Mouse (Mus musculus) E14TG2a.4 (cell line): ENCODE results near the gene Lrrc74b.
A peak's percentile ranks its signal among the peaks of the same experiment; 100 is the strongest.

Experiments
- H3K27me3 ChIP-seq: 2 replicates; pipeline ENCODE4 v1.6.1; 2014; ENCODE audit warnings: low read length, control low read depth; ENCODE audit not compliant: insufficient read depth
- H3K36me3 ChIP-seq: 2 replicates; pipeline ENCODE4 v1.6.1; 2014; ENCODE audit warnings: low read length, control low read depth; ENCODE audit not compliant: insufficient read depth
- H3K4me1 ChIP-seq: replicated peaks from 2 replicates; pipeline ENCODE4 v1.6.1; 2014; ENCODE audit warnings: low read depth, low read length, control low read depth
- H3K4me3 ChIP-seq: replicated peaks from 2 replicates; pipeline ENCODE4 v1.5.1; 2014; ENCODE audit warnings: mild to moderate bottlenecking, low read length
- H3K9me3 ChIP-seq: 2 replicates; pipeline ENCODE4 v1.6.1; 2014; ENCODE audit warnings: low read length, control low read depth
- CTCF ChIP-seq: conservative IDR thresholded peaks from 2 replicates; pipeline ENCODE4 v1.5.1; 2014; ENCODE audit warnings: low read length
- NANOG ChIP-seq: IDR thresholded peaks from 2 replicates; pipeline ENCODE4 v1.6.1; 2014; ENCODE audit warnings: borderline replicate concordance, low read length, mixed read lengths
- POU5F1 ChIP-seq: IDR thresholded peaks from 2 replicates; pipeline ENCODE4 v1.6.1; 2014; ENCODE audit warnings: low read length, borderline replicate concordance

Gene Lrrc74b

DNA sequence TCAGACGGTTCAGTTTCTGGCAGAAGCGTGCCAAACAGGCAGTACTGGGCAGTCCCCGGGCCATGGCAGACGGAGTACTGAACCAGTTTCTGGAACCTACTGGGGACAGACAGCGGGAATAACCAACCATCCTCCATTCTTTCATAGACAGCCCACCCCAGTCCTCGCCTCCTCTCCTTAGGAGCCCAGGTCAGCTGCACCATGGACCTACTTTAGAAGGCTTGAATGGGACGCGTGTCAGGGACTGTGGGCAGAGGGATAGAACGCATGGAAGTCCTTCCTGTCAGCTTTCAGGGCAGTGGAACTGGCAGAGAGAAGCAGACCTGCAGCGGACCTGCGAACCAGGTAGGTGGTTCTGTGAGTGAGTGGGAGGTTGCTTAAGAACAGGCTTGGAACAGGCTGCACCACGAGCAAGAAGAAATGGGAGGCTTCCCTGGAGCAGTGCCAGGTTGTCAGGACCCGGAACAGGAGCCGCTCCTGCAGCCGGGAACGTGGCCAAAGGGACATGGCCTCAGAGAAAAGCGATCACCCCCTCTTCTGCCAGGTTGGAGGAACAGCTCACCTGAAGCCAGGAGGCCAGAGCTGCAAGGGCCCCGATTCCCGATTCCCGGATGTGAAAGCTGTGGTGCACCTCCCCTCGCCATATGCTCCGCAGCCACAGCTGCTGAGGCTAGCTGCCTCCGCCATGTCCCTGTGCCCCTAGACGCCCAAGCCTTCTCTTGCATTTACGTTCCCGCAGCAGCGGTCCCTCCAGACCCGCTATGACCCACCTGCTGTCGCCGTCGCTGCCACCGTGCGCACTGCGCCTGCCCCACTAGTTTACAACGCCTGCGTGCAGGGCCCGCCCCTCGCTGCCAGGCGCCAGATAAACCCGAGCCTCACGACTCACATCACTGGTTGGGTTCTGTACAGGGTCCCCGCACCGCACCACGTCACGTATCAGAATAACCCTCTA lies 15.1 kb upstream of the Lrrc74b start:
- Histone ChIP-seq H3K27me3 (peaks cover 64% of the 10 kb centered on the region), H3K4me1 (peaks cover 33% of the 10 kb centered on the region), H3K9me3 (no peaks in the 10 kb centered on the region), H3K4me3 (peak overlapping the region; percentile 81), H3K36me3 (no peaks in the 10 kb centered on the region)
- no peak for TF ChIP-seq NANOG
- TF ChIP-seq POU5F1, result no peak
- no peak for TF ChIP-seq CTCF

DNA sequence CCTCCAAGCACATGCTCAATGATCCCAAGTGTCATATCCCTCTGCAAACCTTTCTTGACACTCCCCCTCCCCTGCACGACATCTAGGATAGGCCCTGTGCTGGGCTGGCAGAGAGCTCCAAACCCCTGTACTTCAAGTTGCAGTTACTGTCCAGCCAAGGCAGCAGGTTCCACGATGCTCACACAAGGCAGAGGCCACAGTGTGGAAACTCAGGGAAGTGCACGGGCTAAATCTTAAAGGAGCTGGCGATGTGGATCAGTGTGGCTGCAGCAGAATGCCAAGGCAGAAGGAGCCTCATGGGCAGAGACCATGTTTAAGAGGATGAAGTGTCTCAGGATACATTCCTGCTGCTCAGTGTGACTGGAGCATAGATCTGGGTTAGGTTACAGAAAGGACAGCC lies 5.1 kb upstream of the Lrrc74b start:
- Histone ChIP-seq H3K27me3 (peaks cover 79% of the 10 kb centered on the region), H3K4me1 (peaks cover 16% of the 10 kb centered on the region), H3K36me3 (no peaks in the 10 kb centered on the region), H3K4me3 (no peak overlapping the region), H3K9me3 (no peaks in the 10 kb centered on the region)
- TF ChIP-seq NANOG, result no peak
- no peak; the same call in 1 of the 2 replicates for TF ChIP-seq CTCF
- no peak for TF ChIP-seq POU5F1

DNA sequence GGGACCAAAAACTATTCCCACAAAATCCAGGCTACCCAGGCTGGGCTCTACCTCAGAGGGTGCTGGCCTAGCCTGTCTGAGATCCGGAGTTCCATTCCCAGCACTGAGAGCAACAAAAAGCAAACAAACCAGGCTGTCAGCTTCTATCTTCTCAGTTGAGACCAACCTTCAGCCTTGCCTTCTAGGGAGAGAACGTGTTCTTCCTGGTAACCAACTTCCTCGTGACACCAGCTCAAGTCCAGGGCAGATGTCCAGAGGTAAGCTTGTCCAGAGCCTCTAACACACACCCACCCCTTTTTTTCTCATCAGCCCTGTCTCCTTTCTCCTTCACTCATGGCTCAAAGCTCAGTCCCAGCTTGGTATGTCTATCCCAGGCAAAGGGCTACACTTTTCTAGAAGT lies 3.7 kb upstream of the Lrrc74b start:
- Histone ChIP-seq H3K9me3 (no peaks in the 10 kb centered on the region), H3K27me3 (peaks cover 74% of the 10 kb centered on the region), H3K4me1 (peaks cover 23% of the 10 kb centered on the region), H3K4me3 (no peak overlapping the region), H3K36me3 (no peaks in the 10 kb centered on the region)
- TF ChIP-seq POU5F1 (no peak), CTCF (no peak), NANOG (no peak)

DNA sequence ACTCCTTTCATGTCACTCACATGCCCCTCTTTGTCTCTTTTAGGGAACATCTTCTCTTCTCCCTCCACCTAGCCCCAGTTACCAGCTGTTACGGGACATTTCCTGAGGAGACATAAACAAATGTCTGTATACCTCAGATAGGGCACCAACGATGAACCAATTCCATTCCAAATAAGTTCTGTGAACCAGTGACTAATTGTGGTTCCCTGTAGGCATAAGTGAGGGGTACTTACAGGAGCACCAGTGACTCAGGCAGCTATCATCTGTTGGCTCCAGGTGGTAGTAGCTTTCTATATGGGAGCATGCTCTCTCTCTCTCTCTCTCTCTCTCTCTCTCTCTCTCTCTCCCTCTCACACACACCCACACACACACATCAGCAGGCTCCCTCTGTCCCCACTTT lies 3.2 kb upstream of the Lrrc74b start:
- no peak for TF ChIP-seq CTCF
- no peak for TF ChIP-seq POU5F1
- TF ChIP-seq NANOG, result no peak
- Histone ChIP-seq H3K4me3 (no peak overlapping the region), H3K27me3 (peaks cover 79% of the 10 kb centered on the region), H3K4me1 (peaks cover 29% of the 10 kb centered on the region), H3K9me3 (no peaks in the 10 kb centered on the region), H3K36me3 (no peaks in the 10 kb centered on the region)

DNA sequence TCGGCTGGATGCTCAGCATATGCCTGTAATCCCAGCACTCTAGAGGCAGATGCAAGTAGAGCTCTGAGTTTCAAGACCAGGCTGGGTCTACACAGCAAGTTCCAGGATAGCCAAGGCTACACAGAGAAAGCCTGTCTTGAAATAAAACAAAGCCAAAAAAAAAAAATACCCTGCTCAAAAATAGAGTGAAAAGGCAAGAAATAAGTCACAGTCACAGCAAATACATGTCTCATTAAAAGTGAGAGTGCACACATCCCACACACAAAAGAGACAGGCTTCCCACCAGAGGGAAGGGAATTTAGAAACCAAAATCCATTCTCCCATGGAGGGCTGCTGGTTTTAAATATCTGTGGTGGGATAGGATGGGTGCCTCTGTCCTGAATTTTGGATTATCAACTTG lies 2.5 kb upstream of the Lrrc74b start:
- no peak for TF ChIP-seq POU5F1
- Histone ChIP-seq H3K4me1 (peaks cover 35% of the 10 kb centered on the region), H3K4me3 (no peak overlapping the region), H3K27me3 (peaks cover 80% of the 10 kb centered on the region), H3K36me3 (no peaks in the 10 kb centered on the region), H3K9me3 (no peaks in the 10 kb centered on the region)

DNA sequence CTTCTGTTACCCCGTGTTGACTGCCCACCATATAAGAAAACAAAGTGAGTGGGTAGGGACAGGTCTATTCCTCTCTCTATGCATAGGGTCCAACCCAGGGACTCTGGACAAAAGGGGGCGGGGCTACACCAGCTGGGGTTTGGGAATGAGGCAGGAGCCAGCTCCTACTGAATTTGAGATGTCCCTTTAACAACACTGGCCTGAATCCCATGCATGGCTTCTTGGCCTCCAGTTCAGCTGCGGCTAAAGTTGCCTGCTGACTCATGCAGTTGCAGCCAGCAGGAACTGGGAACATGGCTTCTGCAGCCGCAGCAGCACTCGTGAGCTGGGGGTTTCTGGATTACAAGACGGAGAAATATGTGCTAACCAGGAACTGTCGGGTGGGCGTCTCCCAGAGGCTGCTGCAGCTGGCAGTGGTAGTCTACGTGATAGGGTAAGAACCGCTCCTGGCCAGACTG lies 733 bp upstream of the Lrrc74b start, which contains the start of gene P2rx6:
P2rx6 (plus strand) TSS at position 135 of the 458 bp plus-strand sequence.
- H3K4me1 ChIP-seq, result peaks cover 44% of the 10 kb centered on the region
- no peaks in the 10 kb centered on the region for H3K9me3 ChIP-seq
- no peaks in the 10 kb centered on the region for H3K36me3 ChIP-seq
- H3K27me3 ChIP-seq, result peaks cover 70% of the 10 kb centered on the region
- TF ChIP-seq POU5F1 (no peak), NANOG (no peak), CTCF (no peak)
- peak within 1 kb of the TSS; percentile 66 for H3K4me3 ChIP-seq

DNA sequence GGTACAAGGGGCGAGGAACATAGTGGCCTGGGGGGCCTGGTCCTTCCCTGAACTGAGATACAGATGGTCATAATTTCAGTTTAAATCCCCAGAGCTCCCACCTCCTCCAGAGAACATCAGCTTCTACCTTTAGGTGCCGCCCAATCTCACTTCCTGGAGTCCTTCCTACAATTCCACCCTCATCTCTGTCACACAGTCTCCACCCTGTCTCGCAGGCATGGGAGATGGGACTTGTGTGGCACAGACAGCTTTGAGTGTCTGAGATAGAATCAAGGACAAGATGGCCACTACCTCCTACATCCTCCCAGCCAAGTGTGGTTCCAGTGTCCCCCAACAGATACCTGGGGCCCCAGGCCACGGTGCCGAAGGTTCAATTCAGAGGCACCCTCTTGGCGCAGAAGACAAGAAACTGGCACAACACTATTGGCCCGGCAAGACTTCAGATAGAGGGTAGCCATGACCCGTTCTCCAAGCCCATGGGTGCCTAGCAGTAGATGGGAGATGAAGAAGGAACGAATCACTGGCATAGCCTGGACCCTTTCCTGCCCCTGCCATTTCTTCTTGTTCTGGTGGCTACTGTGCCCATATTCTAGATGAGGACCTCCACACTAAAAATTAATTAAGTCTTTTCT lies 1.5 kb downstream of the Lrrc74b start:
- peaks cover 56% of the 10 kb centered on the region for H3K4me1 ChIP-seq
- TF ChIP-seq NANOG (no peak), POU5F1 (no peak)

DNA sequence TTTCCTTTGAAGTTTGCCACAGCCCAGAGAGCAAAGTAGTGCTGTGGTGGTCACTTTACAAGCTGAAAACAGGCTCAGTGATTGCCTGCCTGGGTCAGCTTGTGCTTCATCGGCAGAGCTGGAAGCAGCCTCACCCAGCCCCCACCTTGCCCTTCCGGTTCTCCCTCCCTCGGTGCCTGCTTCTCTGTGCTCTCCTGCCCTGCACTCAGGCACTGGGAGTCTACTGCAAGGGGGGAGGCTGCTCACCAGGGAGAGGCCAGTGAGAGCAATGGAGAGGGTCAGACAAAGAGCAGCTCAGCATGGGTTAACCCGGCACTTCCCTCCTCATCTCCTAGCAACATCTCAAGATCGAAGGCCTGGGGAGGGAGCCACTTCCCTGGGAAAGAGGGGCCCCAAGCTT lies 2.2 kb downstream of the Lrrc74b start:
- Histone ChIP-seq H3K4me1 (peaks cover 61% of the 10 kb centered on the region), H3K4me3 (peak overlapping the region; percentile 62), H3K27me3 (peaks cover 43% of the 10 kb centered on the region), H3K9me3 (no peaks in the 10 kb centered on the region), H3K36me3 (no peaks in the 10 kb centered on the region)
- TF ChIP-seq CTCF (no peak), NANOG (no peak), POU5F1 (no peak)

More for the DNA sequence above, 1.5 kb downstream of the Lrrc74b start:
- H3K27me3 ChIP-seq, result peaks cover 49% of the 10 kb centered on the region
- H3K36me3 ChIP-seq, result no peaks in the 10 kb centered on the region
- H3K9me3 ChIP-seq, result no peaks in the 10 kb centered on the region
- H3K4me3 ChIP-seq, result peak overlapping the region; percentile 62

DNA sequence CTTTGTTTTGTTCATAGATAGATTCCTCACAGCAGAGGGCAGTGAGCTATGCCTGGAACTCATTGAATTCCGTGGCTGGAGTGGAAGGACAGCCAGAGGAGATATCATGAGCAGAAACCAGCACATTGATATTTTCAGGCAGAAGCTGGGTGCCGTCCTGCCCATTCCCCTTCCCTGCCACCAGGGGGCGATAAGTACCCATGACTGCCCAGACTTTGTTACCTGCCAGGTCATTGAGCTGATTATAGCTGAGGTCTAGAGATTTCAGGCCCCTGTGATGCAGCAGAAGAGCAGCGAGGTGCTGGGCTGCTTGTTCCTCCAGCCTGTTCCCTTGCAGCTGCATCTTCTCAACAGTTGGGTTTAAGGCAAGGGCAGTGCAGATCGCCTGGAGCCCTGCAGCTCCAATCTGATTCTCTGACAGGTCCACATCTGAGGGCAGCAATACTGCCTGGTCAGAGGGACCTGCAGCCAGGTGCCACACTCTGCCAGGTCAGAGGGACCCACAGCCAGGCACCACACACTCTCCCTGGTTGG lies 3.0 kb downstream of the Lrrc74b start:
- H3K4me1 ChIP-seq, result peaks cover 69% of the 10 kb centered on the region
- TF ChIP-seq CTCF (peak; percentile 99), NANOG (no peak)
- H3K4me3 ChIP-seq, result peak overlapping the region; percentile 62
- H3K27me3 ChIP-seq, result peaks cover 36% of the 10 kb centered on the region
- H3K9me3 ChIP-seq, result no peaks in the 10 kb centered on the region
- H3K36me3 ChIP-seq, result no peaks in the 10 kb centered on the region
